Mouse (Mus musculus): ENCODE measurements at regions not wholly inside any gene's neighbourhood (a gene's known extent, or its start where the extent isn't known, plus 50 kb on each side); places are given as distances from the start of the nearest gene placed in this dataset.

DNA sequence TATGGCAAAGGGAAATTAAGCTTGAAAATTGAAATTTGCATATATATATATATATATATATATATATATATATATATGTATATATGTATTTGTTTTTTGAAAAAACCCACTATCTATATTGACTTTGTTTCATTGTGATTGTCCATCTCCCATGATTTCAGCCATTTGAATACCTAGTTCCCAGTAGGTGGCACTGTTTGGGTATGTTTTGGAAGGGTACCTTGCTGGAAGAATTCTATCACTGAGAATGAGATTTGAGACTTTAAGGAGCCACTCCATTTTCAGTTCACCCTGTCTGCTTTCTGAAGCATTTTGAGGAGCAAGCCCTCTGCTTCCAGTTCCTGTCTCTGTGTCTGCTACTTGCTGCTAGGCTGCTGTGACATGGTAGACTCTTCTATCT lies 72.8 kb upstream of the Ugt8a start:
- H3K27me3 ChIP-seq (replicated peaks) = no peaks in the 10 kb centered on the region
- H3K4me3 ChIP-seq (replicated peaks) = no peak overlapping the region
- no peaks in the 10 kb centered on the region for H3K4me1 ChIP-seq
- ATAC-seq (ENCODE audit: low FRiP score) = no peak
- H3K9me3 ChIP-seq (replicated peaks) = no peaks in the 10 kb centered on the region
- no peak overlapping the region for H3K9ac ChIP-seq (replicated peaks)
- no peak overlapping the region for H3K27ac ChIP-seq (replicated peaks)
- no peak overlapping the region for H3K4me2 ChIP-seq
- H3K36me3 ChIP-seq = no peaks in the 10 kb centered on the region

DNA sequence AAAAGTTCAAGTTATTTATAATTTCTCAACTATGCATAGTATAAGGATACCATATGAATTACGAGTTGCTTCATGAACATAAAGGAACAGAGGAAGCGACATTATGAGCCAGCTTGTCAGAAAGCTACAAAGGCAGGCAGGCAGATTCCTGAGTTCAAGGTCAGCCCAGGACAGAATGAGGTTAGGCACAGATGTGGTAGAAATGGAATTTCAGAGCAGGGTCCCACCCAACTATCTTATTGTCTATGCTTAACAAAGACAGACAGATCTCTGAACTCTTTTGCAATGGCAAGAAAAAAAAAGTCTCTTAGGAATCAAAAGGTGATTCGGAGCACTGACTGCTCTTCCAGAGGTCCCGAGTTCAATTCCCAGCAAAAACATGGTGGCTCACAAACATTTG lies 77.7 kb upstream of the Ugt8a start:
- no peak overlapping the region for H3K27ac ChIP-seq (replicated peaks)
- H3K9me3 ChIP-seq (replicated peaks) = no peaks in the 10 kb centered on the region
- no peak overlapping the region for H3K4me2 ChIP-seq
- H3K27me3 ChIP-seq (replicated peaks) = no peaks in the 10 kb centered on the region
- WGBS = 90% methylated on average over 4 of the region's 4 CpGs
- H3K4me3 ChIP-seq (replicated peaks) = no peak overlapping the region
- H3K36me3 ChIP-seq = no peaks in the 10 kb centered on the region
- no peaks in the 10 kb centered on the region for H3K4me1 ChIP-seq
- H3K9ac ChIP-seq (replicated peaks) = no peak overlapping the region
- no peak for ATAC-seq (ENCODE audit: low FRiP score)

DNA sequence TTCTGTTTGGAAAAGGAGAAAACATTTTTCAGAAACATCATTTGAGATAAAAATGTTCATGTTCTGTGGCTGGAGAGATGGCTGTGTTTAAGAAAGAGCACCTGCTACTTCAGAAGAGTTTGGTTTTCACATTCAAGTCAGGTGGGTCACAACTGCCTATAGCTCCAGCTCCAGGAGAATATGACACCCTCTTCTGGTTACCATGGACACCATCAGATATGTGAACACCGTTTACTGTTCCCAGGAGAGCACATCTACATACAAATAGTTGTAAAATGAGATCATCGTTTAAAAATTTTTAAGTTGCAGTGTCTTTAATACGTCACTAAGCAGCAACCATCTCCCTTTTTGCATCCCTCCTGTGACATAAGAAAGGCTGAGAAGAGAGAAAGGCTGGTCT lies 105.9 kb upstream of the Ugt8a start:
- Histone ChIP-seq H3K4me3 (replicated peaks) (no peak overlapping the region), H3K27me3 (replicated peaks) (no peaks in the 10 kb centered on the region), H3K27ac (replicated peaks) (no peak overlapping the region), H3K9ac (replicated peaks) (no peak overlapping the region), H3K4me1 (no peaks in the 10 kb centered on the region), H3K9me3 (replicated peaks) (no peaks in the 10 kb centered on the region), H3K4me2 (no peak overlapping the region), H3K36me3 (no peaks in the 10 kb centered on the region)
- 29% methylated on average over 3 of the region's 3 CpGs for WGBS
- ATAC-seq (ENCODE audit: low FRiP score) = no peak

DNA sequence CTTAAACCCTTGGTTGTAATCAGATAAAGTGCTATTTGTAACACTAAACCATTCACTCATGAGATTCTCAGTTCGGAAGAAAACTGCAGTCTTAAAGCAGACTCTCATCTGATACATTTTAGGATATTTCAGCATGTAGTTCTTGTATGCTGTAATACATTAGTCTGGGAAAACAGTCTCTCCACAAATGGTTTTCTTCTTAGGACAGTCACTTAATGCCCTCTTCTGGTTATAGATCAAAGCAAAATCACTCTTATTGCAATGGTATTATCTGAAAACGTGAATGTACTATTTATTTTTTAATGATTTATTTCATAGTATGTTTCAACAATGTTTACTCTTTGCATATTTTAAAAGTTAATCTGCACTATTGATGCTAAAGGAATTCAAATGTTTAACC lies 106.4 kb upstream of the Ugt8a start:
- 68% methylated on average over 2 of the region's 2 CpGs for WGBS
- no peaks in the 10 kb centered on the region for H3K4me1 ChIP-seq
- H3K36me3 ChIP-seq = no peaks in the 10 kb centered on the region
- no peak overlapping the region for H3K27ac ChIP-seq (replicated peaks)
- no peaks in the 10 kb centered on the region for H3K27me3 ChIP-seq (replicated peaks)
- ATAC-seq (ENCODE audit: low FRiP score) = no peak
- H3K4me3 ChIP-seq (replicated peaks) = no peak overlapping the region
- no peaks in the 10 kb centered on the region for H3K9me3 ChIP-seq (replicated peaks)
- no peak overlapping the region for H3K9ac ChIP-seq (replicated peaks)
- H3K4me2 ChIP-seq = no peak overlapping the region

DNA sequence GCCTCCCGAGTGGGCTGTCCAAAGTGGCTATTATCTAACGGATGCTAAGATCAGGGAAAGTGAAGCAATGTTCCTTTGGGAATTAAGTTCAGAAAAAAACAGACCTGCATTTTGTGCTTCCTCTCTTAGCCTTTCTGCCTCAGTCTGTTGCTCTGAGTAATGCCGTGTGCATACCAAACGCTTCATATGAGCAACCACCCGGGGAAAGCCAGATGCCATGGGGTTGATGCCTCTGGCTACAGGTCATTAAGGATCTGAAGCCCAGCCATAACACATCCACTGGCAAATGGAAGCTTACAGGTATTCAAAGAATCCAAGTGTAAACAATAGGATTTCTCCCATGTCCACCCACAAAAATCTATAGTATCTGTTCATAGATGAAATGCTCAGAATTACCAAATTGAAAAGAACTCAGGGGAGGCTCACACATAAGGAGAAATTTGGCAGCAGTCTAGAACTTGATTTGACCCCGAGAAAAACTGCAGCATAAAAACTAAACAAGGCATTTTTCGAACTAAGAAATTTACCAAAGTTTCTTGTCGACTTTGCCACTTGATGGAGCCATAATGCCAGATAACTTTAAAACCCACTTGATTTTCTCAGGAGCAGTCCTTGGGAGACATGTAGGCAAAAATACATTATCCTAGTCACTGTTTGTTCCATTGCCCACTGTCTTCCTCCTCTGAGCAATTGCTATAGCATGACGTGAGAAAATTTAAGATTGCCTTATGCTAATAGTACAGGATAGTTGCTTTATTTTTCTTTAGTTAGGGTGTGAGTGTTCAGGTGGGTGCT lies 107.8 kb upstream of the Ugt8a start:
- H3K9me3 ChIP-seq (replicated peaks) = no peaks in the 10 kb centered on the region
- H3K9ac ChIP-seq (replicated peaks) = no peak overlapping the region
- ATAC-seq (ENCODE audit: low FRiP score) = no peak
- H3K36me3 ChIP-seq = no peaks in the 10 kb centered on the region
- no peak overlapping the region for H3K27ac ChIP-seq (replicated peaks)
- H3K4me2 ChIP-seq = no peak overlapping the region
- 73% methylated on average over 9 of the region's 9 CpGs for WGBS
- H3K4me1 ChIP-seq = no peaks in the 10 kb centered on the region
- no peak overlapping the region for H3K4me3 ChIP-seq (replicated peaks)
- H3K27me3 ChIP-seq (replicated peaks) = no peaks in the 10 kb centered on the region

DNA sequence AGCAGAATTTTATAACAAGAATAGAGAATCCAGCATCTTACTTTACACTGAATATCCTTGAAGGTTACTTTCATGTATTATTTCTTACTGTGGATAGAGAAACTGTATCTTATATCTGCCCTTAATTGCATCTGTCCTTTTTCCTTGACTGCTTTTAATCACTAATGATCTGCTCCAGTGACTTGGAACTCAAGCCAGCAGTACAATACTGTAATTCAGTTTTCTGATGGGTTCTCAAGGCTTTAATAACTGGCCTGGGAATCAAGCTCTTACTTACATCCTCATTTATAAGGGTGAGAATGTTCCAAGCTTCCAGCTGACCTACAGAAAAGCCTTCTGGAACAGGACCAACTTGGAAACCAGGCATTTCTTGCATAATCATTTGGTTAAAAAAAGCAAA lies 120.2 kb upstream of the Ugt8a start:
- ATAC-seq (ENCODE audit: low FRiP score) = no peak
- H3K27me3 ChIP-seq (replicated peaks) = no peaks in the 10 kb centered on the region
- no peak overlapping the region for H3K4me2 ChIP-seq

DNA sequence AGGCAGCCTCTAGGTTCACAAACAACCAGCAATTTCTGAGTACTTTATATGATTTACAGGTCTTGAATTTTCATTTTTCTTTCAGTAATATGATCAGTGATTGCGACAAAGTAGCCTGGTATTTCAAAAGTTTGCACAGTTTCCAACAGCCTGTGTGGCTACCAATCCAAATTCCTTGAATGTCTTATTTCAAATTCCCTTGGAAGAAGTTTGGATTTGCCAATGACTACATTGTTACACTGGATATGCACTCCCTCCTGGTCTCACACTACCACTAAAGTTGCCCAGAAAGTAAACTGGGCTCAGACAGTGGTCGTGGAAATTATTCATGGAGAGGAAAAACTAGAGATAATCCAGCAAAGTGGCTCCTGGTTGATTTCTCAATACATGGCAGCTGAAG lies 166.7 kb upstream of the Ugt8a start:
- WGBS = 95% methylated on average over 2 of the region's 2 CpGs
- no peak overlapping the region for H3K9ac ChIP-seq (replicated peaks)
- H3K4me1 ChIP-seq = no peaks in the 10 kb centered on the region
- no peak overlapping the region for H3K4me2 ChIP-seq
- no peaks in the 10 kb centered on the region for H3K27me3 ChIP-seq (replicated peaks)
- ATAC-seq (ENCODE audit: low FRiP score) = no peak
- H3K4me3 ChIP-seq (replicated peaks) = no peak overlapping the region
- no peak overlapping the region for H3K27ac ChIP-seq (replicated peaks)
- no peaks in the 10 kb centered on the region for H3K9me3 ChIP-seq (replicated peaks)
- H3K36me3 ChIP-seq = no peaks in the 10 kb centered on the region

More for the DNA sequence above, 120.2 kb upstream of the Ugt8a start:
- Histone ChIP-seq H3K9ac (replicated peaks) (no peak overlapping the region), H3K4me1 (no peaks in the 10 kb centered on the region), H3K9me3 (replicated peaks) (no peaks in the 10 kb centered on the region), H3K36me3 (no peaks in the 10 kb centered on the region), H3K4me3 (replicated peaks) (no peak overlapping the region), H3K27ac (replicated peaks) (no peak overlapping the region)

DNA sequence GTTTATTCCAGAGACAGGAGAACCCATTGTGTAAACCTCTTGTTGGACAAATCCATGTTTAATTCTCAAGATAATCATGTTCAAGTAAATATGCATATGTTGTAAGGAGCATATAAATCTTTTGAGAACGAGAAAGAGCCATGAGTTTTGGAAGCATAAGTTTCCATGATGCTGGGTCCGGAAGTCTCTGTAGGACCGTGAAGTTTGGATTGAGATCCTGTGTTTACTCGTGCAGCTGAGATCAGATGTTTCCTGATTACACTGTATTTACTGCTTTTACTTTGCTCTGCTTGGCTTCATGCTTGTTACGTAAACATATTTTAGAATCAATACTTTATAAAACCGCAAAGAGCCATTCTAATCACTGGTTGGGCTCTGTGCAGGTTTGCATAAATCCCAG lies 171.0 kb upstream of the Ugt8a start:
- Histone ChIP-seq H3K36me3 (no peaks in the 10 kb centered on the region), H3K4me2 (no peak overlapping the region), H3K27ac (replicated peaks) (no peak overlapping the region), H3K4me1 (no peaks in the 10 kb centered on the region), H3K9ac (replicated peaks) (no peak overlapping the region), H3K27me3 (replicated peaks) (no peaks in the 10 kb centered on the region), H3K9me3 (replicated peaks) (no peaks in the 10 kb centered on the region), H3K4me3 (replicated peaks) (no peak overlapping the region)
- no peak for ATAC-seq (ENCODE audit: low FRiP score)
- WGBS = 88% methylated on average over 6 of the region's 6 CpGs

DNA sequence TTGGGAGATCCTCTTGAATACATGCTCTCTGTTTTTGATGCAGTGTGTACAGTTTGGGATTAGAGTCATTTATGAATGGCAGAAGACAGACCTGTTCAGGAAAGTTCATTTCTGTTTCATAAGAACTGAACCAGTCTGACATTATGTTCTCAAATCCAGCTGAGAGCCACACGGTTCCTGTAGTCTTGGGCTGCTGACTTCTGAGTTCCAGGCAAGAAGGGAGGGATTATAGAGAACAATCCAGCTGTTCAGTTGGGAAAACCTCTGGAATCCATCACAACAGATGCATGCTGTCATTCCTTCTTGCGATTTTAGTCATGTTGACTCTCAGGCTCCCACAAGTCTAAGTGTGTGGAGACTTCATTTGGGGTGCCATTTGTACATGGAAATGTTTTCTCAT lies 179.4 kb upstream of the Ugt8a start:
- WGBS = 81% methylated on average over 2 of the region's 2 CpGs
- Histone ChIP-seq H3K9ac (replicated peaks) (no peak overlapping the region), H3K9me3 (replicated peaks) (no peaks in the 10 kb centered on the region), H3K4me1 (no peaks in the 10 kb centered on the region), H3K27ac (replicated peaks) (no peak overlapping the region), H3K36me3 (no peaks in the 10 kb centered on the region), H3K27me3 (replicated peaks) (no peaks in the 10 kb centered on the region), H3K4me2 (no peak overlapping the region), H3K4me3 (replicated peaks) (no peak overlapping the region)
- no peak for ATAC-seq (ENCODE audit: low FRiP score)

DNA sequence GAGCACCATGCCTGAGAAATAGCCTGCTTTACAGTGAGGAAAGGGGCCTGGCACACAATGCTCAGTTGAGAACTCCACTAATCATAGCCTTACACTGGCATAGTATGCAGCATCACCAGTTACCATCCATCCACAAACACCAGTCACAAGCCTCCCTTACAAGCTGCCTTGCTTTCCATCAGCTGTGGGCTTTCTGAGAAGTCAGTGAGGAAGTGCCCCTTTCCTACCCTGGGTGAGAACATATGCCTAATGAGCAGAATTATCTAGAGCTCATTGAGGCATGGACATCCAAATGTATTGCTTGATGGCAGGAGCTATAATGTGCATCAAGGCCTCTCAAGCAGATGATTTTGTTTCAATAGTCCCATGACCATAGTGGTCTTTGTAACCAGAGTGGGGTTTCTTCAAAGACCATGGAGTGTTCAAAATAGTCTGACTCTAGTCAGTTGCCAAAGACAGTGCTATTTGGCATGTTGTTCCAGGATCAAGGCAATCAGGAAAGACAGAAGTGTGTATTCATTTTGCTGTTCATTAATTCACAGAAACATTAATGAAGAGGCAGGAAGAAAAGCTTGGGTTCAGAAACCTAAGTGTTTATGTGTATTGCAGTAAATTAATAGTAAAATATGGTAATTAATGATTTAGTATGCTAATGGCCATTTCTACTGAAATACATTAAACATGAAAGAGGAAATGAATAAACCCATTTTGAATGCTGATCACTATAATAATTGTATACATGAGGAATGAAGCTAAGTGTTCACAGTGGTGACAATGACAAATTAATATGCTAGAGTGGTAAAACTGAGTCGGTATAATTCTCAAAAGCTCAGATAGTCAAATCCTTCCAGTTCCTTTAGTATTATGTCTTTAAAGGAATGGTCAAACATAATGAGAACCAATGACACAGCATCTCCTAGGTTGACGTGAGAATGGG lies 184.2 kb upstream of the Ugt8a start:
- 85% methylated on average over 2 of the region's 2 CpGs for WGBS
- H3K9me3 ChIP-seq (replicated peaks) = no peaks in the 10 kb centered on the region
- no peak overlapping the region for H3K4me3 ChIP-seq (replicated peaks)
- no peak overlapping the region for H3K27ac ChIP-seq (replicated peaks)
- H3K4me1 ChIP-seq = no peaks in the 10 kb centered on the region
- no peak for ATAC-seq (ENCODE audit: low FRiP score)
- H3K27me3 ChIP-seq (replicated peaks) = no peaks in the 10 kb centered on the region
- H3K4me2 ChIP-seq = no peak overlapping the region
- H3K36me3 ChIP-seq = no peaks in the 10 kb centered on the region
- no peak overlapping the region for H3K9ac ChIP-seq (replicated peaks)

DNA sequence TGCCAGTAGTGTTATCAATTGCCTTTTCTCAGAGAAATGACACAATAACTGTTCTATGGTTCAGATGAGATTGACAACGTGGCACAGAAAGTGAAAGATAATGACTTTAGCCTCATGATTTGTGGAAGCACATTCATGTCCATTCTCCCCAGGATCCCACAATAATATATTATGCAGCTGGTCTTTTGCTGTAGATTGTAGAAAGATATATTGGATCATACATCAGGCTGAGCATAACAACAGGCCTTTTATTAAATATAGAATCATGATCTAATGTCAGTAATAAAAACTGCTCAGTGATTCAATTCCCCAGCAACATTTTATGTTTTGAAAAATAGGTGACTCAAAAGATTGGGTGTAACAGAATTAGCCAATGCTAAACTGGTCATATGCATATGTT lies 196.9 kb upstream of the Arsj start:
- WGBS = 44% methylated on average over 1 of the region's 1 CpGs
- no peaks in the 10 kb centered on the region for H3K27me3 ChIP-seq (replicated peaks)
- no peaks in the 10 kb centered on the region for H3K9me3 ChIP-seq (replicated peaks)
- H3K4me2 ChIP-seq = no peak overlapping the region
- no peak overlapping the region for H3K4me3 ChIP-seq (replicated peaks)
- H3K27ac ChIP-seq (replicated peaks) = no peak overlapping the region
- H3K4me1 ChIP-seq = no peaks in the 10 kb centered on the region
- ATAC-seq (ENCODE audit: low FRiP score) = peak; percentile 57
- H3K36me3 ChIP-seq = no peaks in the 10 kb centered on the region
- no peak overlapping the region for H3K9ac ChIP-seq (replicated peaks)

DNA sequence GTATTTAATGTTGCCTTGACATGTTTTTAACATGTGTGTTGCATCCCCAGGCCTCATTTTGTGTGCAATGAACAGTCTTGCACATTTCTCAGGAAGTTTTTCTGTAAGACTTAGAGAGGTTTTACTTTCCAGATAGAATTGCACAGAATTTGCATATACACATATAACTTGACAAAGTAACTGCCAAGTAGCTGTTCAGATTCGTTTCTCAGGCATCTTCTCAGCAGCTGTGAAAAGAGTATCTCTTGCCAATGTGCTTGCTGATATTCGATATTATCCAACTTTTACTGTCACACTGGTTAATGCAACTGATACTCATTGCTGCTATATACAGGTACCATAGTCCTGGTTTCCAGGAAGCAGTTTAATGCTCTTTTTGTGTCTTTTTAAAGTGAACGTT lies 154.5 kb upstream of the Arsj start:
- Histone ChIP-seq H3K9ac (replicated peaks) (no peak overlapping the region), H3K4me3 (replicated peaks) (no peak overlapping the region), H3K27me3 (replicated peaks) (no peaks in the 10 kb centered on the region), H3K9me3 (replicated peaks) (no peaks in the 10 kb centered on the region), H3K4me1 (no peaks in the 10 kb centered on the region), H3K4me2 (no peak overlapping the region), H3K36me3 (no peaks in the 10 kb centered on the region), H3K27ac (replicated peaks) (no peak overlapping the region)
- no peak for ATAC-seq (ENCODE audit: low FRiP score)
- WGBS = 87% methylated on average over 3 of the region's 3 CpGs
